Mouse (Mus musculus) layer of hippocampus, adult 18-20 months (tissue): ENCODE measurements around the gene Cxcl13. TPM values are rescaled to one million over a fixed set of nuclear protein-coding genes. Genes with fewer than 3 reads are reported as not detected.
A peak's percentile ranks its signal among the peaks of the same experiment; 100 is the strongest.
"Not testable (repeated sequence)": the region's sequence is repeated elsewhere in the genome, so short reads cannot be mapped to it uniquely, and the experiment has no call there.

Experiments
- DNase-seq, 2 experiments: peaks; one replicate each; pipeline ENCODE4 v3.0.0; 2022; ENCODE audit warnings: low spot score in 2 of 2
- long read RNA-seq: library from polyadenylated mRNA; stranded (forward); transcript quantifications from one replicate; pipeline ENCODE4 v2.0.0, GENCODE M21; 2021
- total RNA-seq, 2 experiments: library from RNA; stranded (reverse); gene quantifications; 2 replicates each; pipeline ENCODE4 v1.2.3; 2021

The Cxcl13 gene
- total RNA-seq = not detected
- long read RNA-seq = 0 reads

- DNase-seq = no peak
Observed at GRCm38 (mm10) chr5:95956651-95957050, at the start of gene Cxcl13. Gene Cxcl13 (plus strand): TSS chr5:95956951.

- DNase-seq = no peak
Observed at GRCm38 (mm10) chr5:95911006-95911405, 45.7 kb upstream of the Cxcl13 start.

GRCm38 (mm10) chr5:95918491-95918890, 38.3 kb upstream of the Cxcl13 start:
- no peak for DNase-seq

DNA sequence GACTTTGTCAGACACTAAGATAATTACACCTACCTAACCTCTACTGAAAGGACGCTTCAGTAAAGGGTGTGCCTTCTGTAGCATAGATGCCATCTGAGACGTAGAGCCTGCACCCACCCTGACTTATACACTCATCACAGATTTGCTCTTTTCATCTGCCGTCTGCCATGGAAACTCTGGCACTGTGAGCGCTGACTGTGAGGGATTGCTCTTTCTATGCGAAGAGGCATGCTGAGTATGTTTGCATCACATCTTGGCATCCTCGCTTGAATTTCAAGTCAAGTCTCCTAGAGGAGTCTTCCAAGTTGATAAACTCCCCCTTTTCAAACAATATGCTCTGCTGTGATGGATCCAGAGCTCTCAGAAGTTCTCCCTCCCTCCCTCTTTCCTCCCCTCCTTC, 32.7 kb upstream of the Cxcl13 start:
- DNase-seq = peak; percentile 7 to 13

GRCm38 (mm10) chr5:95925204-95925930, 31.4 kb upstream of the Cxcl13 start:
- no peak for DNase-seq

- no peak for DNase-seq
Observed at GRCm38 (mm10) chr5:95925931-95926263, 30.9 kb upstream of the Cxcl13 start.

- DNase-seq = no peak
Observed at GRCm38 (mm10) chr5:95935035-95935434, 21.7 kb upstream of the Cxcl13 start.

GRCm38 (mm10) chr5:95936068-95936467, 20.7 kb upstream of the Cxcl13 start:
- no peak for DNase-seq

- DNase-seq = no peak
Observed at GRCm38 (mm10) chr5:95937129-95937528, 19.6 kb upstream of the Cxcl13 start.

DNA sequence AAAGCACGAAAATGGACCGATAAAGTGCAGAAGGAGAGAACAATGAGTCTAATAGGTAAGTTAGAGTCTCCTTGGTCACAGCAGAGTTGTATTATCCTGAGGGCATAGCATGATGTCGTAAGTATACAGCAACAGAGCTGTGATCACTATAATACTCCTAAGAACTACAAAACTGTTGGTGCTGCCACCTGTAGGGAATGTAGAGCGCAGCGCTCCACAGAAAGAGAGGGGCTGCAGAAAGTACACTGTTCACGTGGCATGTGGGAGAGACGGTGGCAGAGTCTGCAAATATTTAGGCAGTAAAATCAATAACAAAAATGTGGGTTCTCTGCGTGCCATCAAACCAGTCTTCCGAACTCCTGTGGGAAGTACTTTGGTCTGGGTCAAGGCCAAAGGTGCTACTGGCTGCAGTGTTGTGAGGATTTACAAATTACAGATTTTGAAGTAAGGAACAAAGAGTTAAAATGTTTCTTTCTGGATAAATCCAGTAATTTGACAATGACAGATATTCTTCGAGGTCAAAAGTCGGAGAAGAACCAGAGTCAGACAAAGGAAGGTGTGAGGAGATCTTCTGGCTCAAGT, 18.6 kb upstream of the Cxcl13 start:
- DNase-seq = no peak

DNA sequence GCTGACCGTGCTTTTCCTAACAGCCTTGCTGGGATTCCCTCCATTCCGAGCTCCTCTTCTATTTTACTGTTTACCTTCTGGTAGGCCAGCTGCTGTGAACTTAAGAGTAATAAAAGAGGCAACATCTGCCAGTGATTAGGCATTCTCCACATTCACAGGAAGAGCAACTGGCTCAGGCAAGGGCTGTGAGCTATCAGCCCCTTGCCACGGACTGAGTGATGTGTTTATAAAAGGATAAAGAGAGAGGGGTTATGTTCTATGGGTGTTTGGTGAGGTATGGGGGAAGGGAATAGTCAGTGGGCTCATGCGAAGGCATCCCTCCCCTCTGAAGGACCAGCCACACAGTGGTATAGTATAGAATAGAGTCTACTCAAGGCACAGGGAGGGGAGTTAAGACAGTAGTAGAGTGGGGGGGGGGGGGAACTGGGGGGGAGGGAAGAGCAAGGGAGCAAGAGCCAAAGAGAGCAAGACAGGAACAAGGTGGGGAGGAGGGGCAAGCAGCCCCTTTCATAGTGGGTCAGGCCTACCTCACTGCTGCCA, 16.0 kb upstream of the Cxcl13 start:
- DNase-seq = no peak

GRCm38 (mm10) chr5:95941562-95941961, 15.2 kb upstream of the Cxcl13 start:
- no peak for DNase-seq

GRCm38 (mm10) chr5:95945120-95945519, 11.6 kb upstream of the Cxcl13 start:
- no peak for DNase-seq

DNA sequence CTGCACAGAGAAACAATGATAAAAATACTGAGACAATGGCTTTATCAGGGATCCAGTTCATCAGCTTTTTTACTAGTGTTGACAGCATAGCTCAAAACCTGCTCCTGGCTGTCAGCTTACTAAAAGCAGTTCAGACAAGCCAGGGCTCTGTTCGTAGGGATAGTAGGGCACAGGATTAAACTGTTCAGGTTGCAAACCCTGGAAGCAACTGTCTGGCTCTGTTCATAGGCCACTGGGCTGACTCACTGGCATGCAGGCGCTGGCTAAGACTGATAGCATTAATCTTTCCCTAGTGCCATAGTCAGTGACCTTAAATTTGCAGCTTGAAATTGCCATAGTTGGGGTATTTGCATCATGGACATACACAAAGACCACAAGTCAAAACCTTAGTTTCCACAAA, 10.4 kb upstream of the Cxcl13 start:
- DNase-seq = no peak

GRCm38 (mm10) chr5:95948641-95949040, 8.1 kb upstream of the Cxcl13 start:
- DNase-seq = no peak

- DNase-seq = peak; percentile 22 to 63
Observed at GRCm38 (mm10) chr5:95949946-95950701, 6.6 kb upstream of the Cxcl13 start.

DNA sequence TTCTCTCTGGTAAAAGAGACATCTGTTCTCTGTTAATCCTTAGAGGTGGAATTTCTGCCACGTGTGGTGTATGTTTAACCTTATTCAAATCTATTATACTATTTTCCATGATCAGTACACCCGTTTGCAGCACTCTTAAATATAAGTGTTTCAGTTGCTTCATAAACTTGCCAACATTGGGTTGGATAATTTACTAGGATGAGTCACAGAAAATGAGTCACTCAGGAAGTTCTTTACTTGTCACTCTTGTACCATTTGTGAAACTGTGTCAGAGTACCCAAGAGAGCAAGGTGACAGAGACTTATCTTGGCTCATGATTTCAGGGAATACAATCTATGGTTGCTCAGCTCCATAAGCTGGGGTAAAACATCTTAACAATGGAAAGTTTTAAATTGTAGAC, 8.2 kb downstream of the Cxcl13 start:
- no peak for DNase-seq

DNA sequence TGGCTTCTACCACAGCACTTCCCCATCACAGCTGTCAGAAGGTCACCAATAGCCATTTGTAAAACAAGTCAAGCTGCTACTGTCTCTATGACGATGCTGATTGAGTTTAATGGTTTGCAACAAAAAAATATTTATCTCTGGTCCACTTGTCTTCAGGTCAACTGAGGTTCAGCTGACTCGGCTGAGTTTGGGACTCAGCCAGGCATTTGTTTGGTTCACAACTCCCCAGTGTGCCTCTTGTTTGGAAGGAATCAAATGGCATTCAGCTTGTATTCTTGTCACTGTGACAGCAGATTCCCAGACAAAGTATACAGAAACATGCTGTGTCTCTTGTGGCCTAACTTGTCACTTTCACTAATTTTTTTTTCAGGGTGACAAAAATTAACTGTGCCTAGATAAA, 9.9 kb downstream of the Cxcl13 start:
- no peak for DNase-seq

GRCm38 (mm10) chr5:95970845-95971244, 14.1 kb downstream of the Cxcl13 start:
- peak in 1 of 2 experiments; percentile 75 for DNase-seq

DNA sequence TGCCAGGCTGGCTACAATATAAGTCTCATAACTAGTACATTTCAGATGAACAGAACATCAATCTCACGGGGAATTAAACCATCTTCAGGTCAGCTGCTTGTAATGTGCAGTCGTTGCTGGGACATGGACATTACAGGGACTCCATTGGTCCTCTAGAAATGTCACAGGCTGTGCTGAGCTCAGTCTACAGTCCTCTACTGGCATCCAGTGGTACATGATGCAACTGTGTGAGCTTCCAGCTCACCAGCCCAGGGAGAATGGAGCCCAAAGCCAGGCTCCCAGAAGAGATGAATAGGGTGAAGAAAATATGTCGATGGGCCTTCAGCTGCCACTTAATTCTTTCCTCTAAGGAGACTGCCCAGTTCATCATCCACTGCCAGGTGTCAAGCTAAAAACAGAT, 15.5 kb downstream of the Cxcl13 start:
- DNase-seq = no peak

- DNase-seq = not testable (repeated sequence)
Observed at GRCm38 (mm10) chr5:95973806-95974205, 17.1 kb downstream of the Cxcl13 start.

DNA sequence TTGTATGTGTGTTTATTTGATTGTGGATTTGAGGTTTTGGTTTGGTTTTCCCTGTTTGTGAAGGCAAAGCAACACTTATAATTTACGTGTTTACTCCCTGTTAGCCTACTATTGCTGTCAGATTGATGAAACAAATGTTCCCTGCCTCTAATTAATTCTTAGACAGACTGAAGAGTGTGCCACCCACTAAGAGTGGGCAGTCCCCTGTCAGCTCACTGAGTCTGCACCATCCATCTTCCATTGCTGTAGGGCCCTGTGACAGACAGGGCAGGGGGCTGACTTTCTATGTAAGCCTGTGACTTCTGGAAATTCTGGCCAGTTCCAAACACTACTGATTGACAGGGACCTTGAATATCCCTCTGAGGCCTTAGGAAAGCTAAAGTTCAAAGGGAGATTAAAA, 19.5 kb downstream of the Cxcl13 start:
- DNase-seq = peak in 1 of 2 experiments; percentile 52
